Mouse (Mus musculus) stomach, embryonic 16.5 days (tissue): ENCODE measurements around the gene Tomm40. TPM values are rescaled to one million over a fixed set of nuclear protein-coding genes. Genes with fewer than 3 reads are reported as not detected.

Experiments
- ATAC-seq: fragments of 200-750 bp; cut with Nextera tagmentation; 2 replicates; pipeline ENCODE4 v1.8.0; 2017; ENCODE audit warnings: moderate number of reproducible peaks, moderate TSS enrichment; ENCODE audit not compliant: insufficient read depth, low FRiP score
- H3K27ac ChIP-seq: fragments of 300-500 bp; sonication (generic); 2 replicates; pipeline ENCODE4 v1.5.1; 2014; ENCODE audit warnings: low read length
- H3K27me3 ChIP-seq: fragments of 300-500 bp; sonication (generic); 2 replicates; pipeline ENCODE4 v1.6.1; 2014; ENCODE audit warnings: low read length, control low read depth, mixed read lengths; ENCODE audit not compliant: control insufficient read depth, insufficient read depth
- H3K36me3 ChIP-seq: fragments of 300-500 bp; sonication (generic); 2 replicates; pipeline ENCODE4 v1.6.1; 2014; ENCODE audit warnings: low read length; ENCODE audit not compliant: control insufficient read depth, insufficient read depth
- H3K4me1 ChIP-seq: fragments of 300-500 bp; sonication (generic); 2 replicates; pipeline ENCODE4 v1.6.1; 2014; ENCODE audit warnings: low read length, control low read depth, mixed read lengths; ENCODE audit not compliant: control insufficient read depth, insufficient read depth
- H3K4me2 ChIP-seq: fragments of 300-500 bp; sonication (generic); 2 replicates; pipeline ENCODE4 v1.6.1; 2014; ENCODE audit warnings: low read depth, low read length, mixed read lengths
- H3K4me3 ChIP-seq: fragments of 300-500 bp; sonication (generic); replicated peaks from 2 replicates; pipeline ENCODE4 v1.5.1; 2014; ENCODE audit warnings: mild to moderate bottlenecking, low read length
- H3K9ac ChIP-seq: fragments of 300-500 bp; sonication (generic); 2 replicates; pipeline ENCODE4 v1.6.1; 2014; ENCODE audit warnings: low read length
- H3K9me3 ChIP-seq: fragments of 300-500 bp; sonication (generic); replicated peaks from 2 replicates; pipeline ENCODE4 v1.6.1; 2016; ENCODE audit warnings: low read length, control low read depth; ENCODE audit not compliant: control insufficient read depth
- WGBS: fragments of 180-500 bp; shearing (Covaris S2); extraction: QIAGEN DNeasy Blood & Tissue Kit; methylation state at CpG from one replicate; pipeline ENCODE4 v1.1.7; 2014; 5-methylcytosine and 5-hydroxymethylcytosine counted together
- polyA plus RNA-seq: library from polyadenylated mRNA; unstranded; fragments of >200 nt; fragmentation: Nextera tagmentation; extraction: Ambion mirVana; gene quantifications from 2 replicates; pipeline ENCODE4 v1.2.1, GENCODE M21; 2015

Gene Tomm40
- polyA plus RNA-seq, 1 experiment from 2014 or later = 81.8 TPM

- H3K4me1 ChIP-seq = peaks cover 36% of the 10 kb centered on the region
- ATAC-seq = no peak
- H3K36me3 ChIP-seq = no peaks in the 10 kb centered on the region; the same call in 1 of the 2 replicates
- H3K4me3 ChIP-seq = no peak overlapping the region
- H3K9ac ChIP-seq = peak overlapping the region; percentile 10; the same call in 1 of the 2 replicates
- peak overlapping the region; percentile 26; the same call in 1 of the 2 replicates for H3K27ac ChIP-seq
- no peaks in the 10 kb centered on the region for H3K9me3 ChIP-seq
- 15% methylated on average over 8 of the region's 8 CpGs for WGBS
- no peaks in the 10 kb centered on the region for H3K27me3 ChIP-seq
- no peak overlapping the region for H3K4me2 ChIP-seq
These were observed 20.0 kb downstream of the Tomm40 start for GRCm38 (mm10) chr7:19695213-19695594.

DNA sequence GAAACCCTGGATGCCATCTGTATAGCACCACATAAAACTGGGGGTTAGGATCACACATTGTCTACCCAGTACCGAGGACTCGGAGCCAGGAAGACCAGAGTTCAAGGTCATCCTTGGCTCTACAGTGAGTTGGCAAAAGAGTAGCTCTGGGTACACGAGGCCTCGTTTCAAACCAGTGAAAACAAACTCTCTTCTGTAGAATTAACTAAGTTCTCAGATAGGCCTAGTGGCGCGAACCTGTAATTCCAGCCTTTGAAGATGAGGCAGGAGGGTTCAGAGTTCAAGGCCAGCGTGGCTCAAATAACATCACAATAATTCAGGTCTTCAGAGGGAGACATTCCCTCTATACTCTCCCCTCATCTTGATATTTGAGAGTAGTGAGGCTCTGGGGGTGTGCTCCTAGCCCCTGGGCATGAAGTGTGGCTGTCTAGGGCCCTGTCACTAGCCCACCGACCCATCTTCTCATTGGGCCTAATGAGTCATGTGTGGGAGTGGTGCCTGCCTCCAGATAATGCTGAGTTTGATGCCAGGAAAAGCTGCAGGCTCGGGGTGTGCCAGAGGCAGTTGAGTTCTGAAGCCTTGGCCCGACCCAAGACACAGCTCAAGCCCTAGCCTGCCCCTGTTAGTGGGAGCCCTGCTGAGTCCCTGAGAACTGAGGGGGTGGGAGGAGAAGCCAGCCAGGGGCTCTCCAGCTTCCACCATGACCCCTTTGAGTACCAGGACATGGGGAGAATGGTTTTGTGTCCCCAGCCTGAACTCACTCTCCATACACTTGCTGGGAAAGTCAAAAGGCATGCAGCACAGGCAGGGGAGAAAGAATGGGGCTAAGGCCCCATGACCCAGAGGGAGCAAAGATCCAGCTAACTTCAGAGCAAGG lies 20.7 kb downstream of the Tomm40 start:
- WGBS = 70% methylated on average over 10 of the region's 10 CpGs
- no peak overlapping the region for H3K4me3 ChIP-seq
- peaks cover 34% of the 10 kb centered on the region for H3K4me1 ChIP-seq
- H3K27ac ChIP-seq = peak overlapping the region; percentile 26
- H3K4me2 ChIP-seq = no peak overlapping the region
- ATAC-seq = no peak
- no peaks in the 10 kb centered on the region for H3K27me3 ChIP-seq
- H3K36me3 ChIP-seq = no peaks in the 10 kb centered on the region; the same call in 1 of the 2 replicates
- peak overlapping the region; percentile 10; the same call in 1 of the 2 replicates for H3K9ac ChIP-seq
- H3K9me3 ChIP-seq = no peaks in the 10 kb centered on the region

DNA sequence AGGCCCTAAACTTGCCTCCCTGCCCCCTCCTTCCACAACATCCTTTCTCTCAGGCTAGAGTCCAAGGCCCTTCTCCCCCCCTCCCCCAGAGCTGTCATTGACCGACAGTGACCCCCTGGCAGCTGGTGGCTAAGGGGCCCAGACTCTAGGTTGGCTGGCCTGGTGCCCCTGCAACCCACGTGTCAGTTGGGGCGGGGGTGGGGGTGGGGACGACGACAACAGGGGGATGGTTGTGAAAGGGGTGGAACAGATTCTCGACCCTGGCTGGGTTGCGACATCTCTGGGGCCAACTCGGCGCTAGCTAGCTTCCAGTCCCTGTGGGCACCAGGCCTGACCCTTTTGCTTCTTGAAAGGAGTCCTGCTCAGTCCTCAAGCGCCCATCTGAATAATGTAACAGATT lies 21.8 kb downstream of the Tomm40 start:
- Histone ChIP-seq H3K27me3 (no peaks in the 10 kb centered on the region), H3K4me2 (no peak overlapping the region), H3K27ac (peak overlapping the region; percentile 42; the same call in 1 of the 2 replicates), H3K4me1 (peaks cover 22% of the 10 kb centered on the region; the same call in 1 of the 2 replicates), H3K4me3 (no peak overlapping the region), H3K9ac (peak overlapping the region; percentile 18; the same call in 1 of the 2 replicates), H3K9me3 (no peaks in the 10 kb centered on the region), H3K36me3 (no peaks in the 10 kb centered on the region; the same call in 1 of the 2 replicates)
- WGBS = 28% methylated on average over 10 of the region's 10 CpGs
- peak; percentile 45; the same call in 1 of the 2 replicates for ATAC-seq

DNA sequence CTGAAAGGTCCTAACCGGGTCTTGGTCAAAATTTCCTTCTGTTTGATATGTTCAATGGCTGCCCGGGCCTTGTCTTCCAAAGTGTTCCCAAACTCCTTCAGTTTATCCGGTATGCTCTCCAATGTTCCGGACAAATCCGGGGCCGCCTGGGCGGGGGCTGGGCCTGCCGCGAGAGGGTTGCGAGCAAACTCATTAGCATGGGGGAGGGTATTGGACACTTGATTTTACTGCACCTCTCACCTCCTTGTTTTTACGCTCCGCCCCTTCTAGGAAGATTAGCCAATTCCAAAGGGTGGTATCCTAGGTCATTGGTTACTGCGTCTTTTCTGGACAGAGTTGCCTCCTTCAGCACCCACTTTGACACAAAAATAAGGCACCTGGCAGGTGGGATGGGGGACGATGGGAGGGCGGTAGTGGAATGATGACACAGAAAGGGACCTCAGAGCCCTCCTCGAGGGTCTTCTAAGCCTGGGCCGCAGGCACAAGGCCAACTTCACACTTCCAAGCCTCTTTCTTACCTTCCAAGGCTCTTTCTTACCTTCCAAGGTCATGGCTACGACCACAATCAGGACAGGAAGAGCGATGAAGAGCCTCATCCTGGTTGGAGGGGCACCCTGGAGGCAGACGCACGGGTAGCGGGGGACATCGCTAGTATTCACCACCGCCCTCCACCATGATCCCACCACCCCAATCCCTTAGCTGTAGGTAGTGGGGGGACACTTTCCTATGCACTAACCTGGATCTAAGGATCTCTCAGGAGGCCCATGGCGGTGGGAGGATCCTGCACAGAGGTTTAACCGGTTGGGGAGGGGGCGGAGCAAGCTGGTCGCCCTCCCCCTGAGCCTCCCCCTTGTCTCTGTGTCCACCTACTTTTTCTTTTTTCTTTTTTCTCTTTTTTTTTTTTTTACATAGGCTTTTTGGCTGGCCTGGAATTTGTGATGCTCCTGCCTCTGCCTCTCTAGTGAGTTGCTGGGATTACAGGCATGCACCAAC lies 23.1 kb downstream of the Tomm40 start, which contains the start of gene Apoc1:
Apoc1 (minus strand) TSS at position 788 of the 993 bp plus-strand sequence.
- Histone ChIP-seq H3K4me1 (peaks cover 21% of the 10 kb centered on the region; the same call in 1 of the 2 replicates), H3K9ac (peak within 1 kb of the TSS; percentile 18; the same call in 1 of the 2 replicates)
- ATAC-seq = 0 out of 2 replicates have a peak, but pooled peaks have one; percentile 20

DNA sequence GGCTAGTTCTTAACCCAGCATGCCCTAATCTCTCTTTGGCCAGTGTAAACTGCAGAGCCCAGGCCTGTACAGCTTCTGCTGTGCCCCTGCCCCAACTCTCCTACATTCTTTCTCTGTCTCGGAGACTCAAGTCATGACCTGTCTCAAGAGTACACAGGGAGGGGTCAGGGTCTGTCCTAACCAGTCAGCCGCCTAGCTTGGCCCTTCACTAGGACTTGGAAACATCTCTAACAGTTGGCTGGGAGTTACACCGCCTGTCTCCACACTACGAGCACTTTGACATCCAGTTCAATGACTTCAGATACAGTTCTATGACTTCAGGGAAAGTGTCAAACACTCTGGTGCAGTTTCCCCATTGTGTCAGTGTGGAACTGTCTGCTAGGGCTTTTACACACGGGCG lies 23.8 kb downstream of the Tomm40 start:
- WGBS = 71% methylated on average over 6 of the region's 6 CpGs
- no peak overlapping the region for H3K27ac ChIP-seq

More for the DNA sequence above, 23.1 kb downstream of the Tomm40 start, which contains the start of gene Apoc1:
- WGBS = 44% methylated on average over 28 of the region's 28 CpGs
- Histone ChIP-seq H3K4me3 (no peak within 1 kb of the TSS), H3K9me3 (no peaks in the 10 kb centered on the region), H3K4me2 (0 out of 2 replicates have a peak within 1 kb of the TSS, but pooled peaks have one; percentile 6), H3K27ac (peak within 1 kb of the TSS; percentile 42; the same call in 1 of the 2 replicates), H3K27me3 (no peaks in the 10 kb centered on the region), H3K36me3 (no peaks in the 10 kb centered on the region; the same call in 1 of the 2 replicates)

GRCm38 (mm10) chr7:19690845-19691244 lies 24.4 kb downstream of the Tomm40 start:
- no peak for ATAC-seq
- no peaks in the 10 kb centered on the region for H3K36me3 ChIP-seq
- no peak overlapping the region for H3K9ac ChIP-seq
- H3K4me3 ChIP-seq = no peak overlapping the region
- 87% methylated on average over 4 of the region's 4 CpGs for WGBS
- H3K4me1 ChIP-seq = peaks cover 21% of the 10 kb centered on the region; the same call in 1 of the 2 replicates
- no peak overlapping the region for H3K27ac ChIP-seq
- H3K4me2 ChIP-seq = no peak overlapping the region
- no peaks in the 10 kb centered on the region for H3K9me3 ChIP-seq
- no peaks in the 10 kb centered on the region for H3K27me3 ChIP-seq

More for the DNA sequence above, 23.8 kb downstream of the Tomm40 start:
- no peak overlapping the region for H3K4me2 ChIP-seq
- no peak overlapping the region for H3K4me3 ChIP-seq
- H3K36me3 ChIP-seq = no peaks in the 10 kb centered on the region; the same call in 1 of the 2 replicates
- ATAC-seq = no peak
- no peaks in the 10 kb centered on the region for H3K27me3 ChIP-seq
- no peaks in the 10 kb centered on the region for H3K9me3 ChIP-seq
- peaks cover 21% of the 10 kb centered on the region; the same call in 1 of the 2 replicates for H3K4me1 ChIP-seq
- no peak overlapping the region for H3K9ac ChIP-seq

DNA sequence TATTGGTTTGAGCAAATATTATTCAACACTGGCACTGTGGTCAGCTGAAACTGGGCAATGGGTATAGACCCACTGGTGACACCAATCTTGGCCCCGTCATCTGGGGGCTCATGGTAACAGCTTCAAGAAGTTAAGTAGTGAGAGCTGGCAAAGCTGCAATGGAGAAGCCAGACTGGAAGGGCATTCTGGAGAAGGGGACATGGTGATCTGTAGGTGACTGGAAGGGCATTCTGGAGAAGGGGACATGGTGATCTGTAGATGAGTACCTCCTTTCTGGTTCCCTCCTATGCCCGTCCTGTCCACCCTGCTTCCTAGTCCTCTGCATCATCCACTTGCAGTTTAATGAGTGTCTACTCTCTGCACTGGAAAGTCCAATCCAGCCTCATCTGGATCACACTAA lies 26.6 kb downstream of the Tomm40 start:
- 98% methylated on average over 2 of the region's 2 CpGs for WGBS
- Histone ChIP-seq H3K4me3 (no peak overlapping the region), H3K27ac (no peak overlapping the region), H3K4me1 (peaks cover 8% of the 10 kb centered on the region; the same call in 1 of the 2 replicates), H3K9ac (no peak overlapping the region), H3K36me3 (no peaks in the 10 kb centered on the region), H3K4me2 (no peak overlapping the region), H3K27me3 (no peaks in the 10 kb centered on the region), H3K9me3 (no peaks in the 10 kb centered on the region)
- no peak for ATAC-seq

DNA sequence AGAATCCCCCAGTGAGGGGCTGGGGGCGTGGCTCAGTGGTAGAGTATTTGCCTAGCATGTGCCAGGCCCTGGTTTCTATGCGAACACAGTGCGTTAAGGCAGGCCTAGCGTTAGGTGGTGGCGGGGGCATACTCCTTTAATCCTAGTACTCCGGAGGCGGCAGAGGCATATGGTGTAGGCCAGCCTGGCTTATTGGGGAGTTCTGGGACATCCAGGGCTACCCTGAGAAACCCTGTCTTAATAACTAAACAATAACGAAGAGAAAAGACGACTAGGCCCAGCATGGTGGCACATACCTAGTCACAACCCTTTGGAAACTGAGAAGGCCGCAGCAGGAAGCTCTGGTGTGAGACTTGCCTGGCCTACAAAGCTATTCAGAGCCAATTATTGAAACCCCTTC lies 27.1 kb downstream of the Tomm40 start:
- H3K4me3 ChIP-seq = no peak overlapping the region
- no peak overlapping the region for H3K9ac ChIP-seq
- no peak overlapping the region for H3K4me2 ChIP-seq
- H3K9me3 ChIP-seq = no peaks in the 10 kb centered on the region
- no peak overlapping the region for H3K27ac ChIP-seq
- H3K36me3 ChIP-seq = no peaks in the 10 kb centered on the region
- no peak for ATAC-seq
- 94% methylated on average over 10 of the region's 10 CpGs for WGBS
- peaks cover 3% of the 10 kb centered on the region; the same call in 1 of the 2 replicates for H3K4me1 ChIP-seq
- H3K27me3 ChIP-seq = no peaks in the 10 kb centered on the region
